Mouse (Mus musculus) kidney, embryonic 15.5 days (tissue): Measurements from ENCODE around the gene Piwil4. TPM values are rescaled to one million over a fixed set of nuclear protein-coding genes. Genes with fewer than 3 reads are reported as not detected.
A peak's percentile ranks its signal among the peaks of the same experiment; 100 is the strongest.

ENCODE experiments used
- ATAC-seq: fragments of 200-750 bp; cut with Nextera tagmentation; replicated peaks from 2 replicates; pipeline ENCODE4 v1.8.0; 2017; ENCODE audit warnings: moderate TSS enrichment; ENCODE audit not compliant: low FRiP score
- H3K27ac ChIP-seq: fragments of 300-500 bp; sonication (generic); 2 replicates; pipeline ENCODE4 v1.5.1; 2015; ENCODE audit warnings: mild to moderate bottlenecking, inconsistent platforms
- H3K27me3 ChIP-seq: fragments of 300-500 bp; sonication (generic); 2 replicates; pipeline ENCODE4 v1.6.1; 2015; ENCODE audit warnings: inconsistent platforms
- H3K36me3 ChIP-seq: fragments of 300-500 bp; sonication (generic); 2 replicates; pipeline ENCODE4 v1.6.1; 2015; ENCODE audit warnings: inconsistent platforms
- H3K4me1 ChIP-seq: fragments of 300-500 bp; sonication (generic); 2 replicates; pipeline ENCODE4 v1.6.1; 2015; ENCODE audit warnings: inconsistent platforms
- H3K4me2 ChIP-seq: fragments of 300-500 bp; sonication (generic); 2 replicates; pipeline ENCODE4 v1.6.1; 2015; ENCODE audit warnings: moderate library complexity, mild to moderate bottlenecking, inconsistent platforms
- H3K4me3 ChIP-seq: fragments of 300-500 bp; sonication (generic); replicated peaks from 2 replicates; pipeline ENCODE4 v1.5.1; 2015; ENCODE audit warnings: mild to moderate bottlenecking, inconsistent platforms
- H3K9ac ChIP-seq: fragments of 300-500 bp; sonication (generic); 2 replicates; pipeline ENCODE4 v1.6.1; 2015; ENCODE audit warnings: mild to moderate bottlenecking, inconsistent platforms
- H3K9me3 ChIP-seq: fragments of 300-500 bp; sonication (generic); replicated peaks from 2 replicates; pipeline ENCODE4 v1.6.1; 2016; ENCODE audit warnings: inconsistent platforms
- WGBS: fragments of 180-500 bp; shearing (Covaris S2); methylation state at CpG from one replicate; pipeline ENCODE4 v1.1.7; 2015; ENCODE audit warnings: mixed read lengths; 5-methylcytosine and 5-hydroxymethylcytosine counted together
- polyA plus RNA-seq: library from polyadenylated mRNA; unstranded; fragments of >200 nt; fragmentation: Nextera tagmentation; extraction: Ambion mirVana; gene quantifications from 2 replicates; pipeline ENCODE4 v1.2.1, GENCODE M21; 2015

Piwil4 gene
- polyA plus RNA-seq, 1 experiment from 2014 or later, result 0.05 TPM

- WGBS, result 88% methylated on average over 3 of the region's 3 CpGs
- H3K4me2 ChIP-seq, result no peak overlapping the region
- H3K27ac ChIP-seq, result no peak overlapping the region
- H3K9ac ChIP-seq, result no peak overlapping the region
- no peaks in the 10 kb centered on the region for H3K9me3 ChIP-seq
- no peak overlapping the region for H3K4me3 ChIP-seq
- no peaks in the 10 kb centered on the region for H3K36me3 ChIP-seq
- H3K27me3 ChIP-seq, result 0 out of 2 replicates have a peak, but pooled peaks cover 6% of the 10 kb centered on the region
- no peak for ATAC-seq
- peaks cover 15% of the 10 kb centered on the region for H3K4me1 ChIP-seq
These were observed 13.9 kb upstream of the Piwil4 start for GRCm38 (mm10) chr9:14754469-14754868.

GRCm38 (mm10) chr9:14753947-14754346 lies 13.4 kb upstream of the Piwil4 start:
- Histone ChIP-seq H3K27ac (no peak overlapping the region), H3K9me3 (no peaks in the 10 kb centered on the region), H3K36me3 (no peaks in the 10 kb centered on the region), H3K27me3 (0 out of 2 replicates have a peak, but pooled peaks cover 6% of the 10 kb centered on the region), H3K4me1 (peaks cover 15% of the 10 kb centered on the region), H3K4me2 (no peak overlapping the region), H3K9ac (no peak overlapping the region), H3K4me3 (no peak overlapping the region)
- ATAC-seq, result no peak

- 0 out of 2 replicates have a peak within 1 kb of the TSS, but pooled peaks have one; percentile 30 for H3K27ac ChIP-seq
- WGBS, result under 1% methylated on average over 28 of the region's 28 CpGs
These were observed 11.5 kb upstream of the Piwil4 start, which contains the start of gene Fut4 for GRCm38 (mm10) chr9:14752001-14752522. Gene Fut4 (minus strand): TSS chr9:14752393.

GRCm38 (mm10) chr9:14751503-14752000 lies 11.0 kb upstream of the Piwil4 start:
- H3K9me3 ChIP-seq, result no peaks in the 10 kb centered on the region
- peak overlapping the region; percentile 98 for H3K4me2 ChIP-seq
- peak overlapping the region; percentile 61 for H3K9ac ChIP-seq
- peak; percentile 77 for ATAC-seq
- peaks cover 15% of the 10 kb centered on the region for H3K4me1 ChIP-seq
- peak overlapping the region; percentile 60 for H3K4me3 ChIP-seq
- no peak overlapping the region for H3K27ac ChIP-seq
- under 1% methylated on average over 43 of the region's 50 CpGs for WGBS
- H3K36me3 ChIP-seq, result no peaks in the 10 kb centered on the region
- 0 out of 2 replicates have a peak, but pooled peaks cover 6% of the 10 kb centered on the region for H3K27me3 ChIP-seq

More at GRCm38 (mm10) chr9:14752001-14752522, 11.5 kb upstream of the Piwil4 start, which contains the start of gene Fut4:
- peak within 1 kb of the TSS; percentile 61 for H3K9ac ChIP-seq
- ATAC-seq, result peak; percentile 88
- no peaks in the 10 kb centered on the region for H3K36me3 ChIP-seq
- peak within 1 kb of the TSS; percentile 60 for H3K4me3 ChIP-seq
- H3K4me2 ChIP-seq, result peak within 1 kb of the TSS; percentile 98
- H3K27me3 ChIP-seq, result 0 out of 2 replicates have a peak, but pooled peaks cover 6% of the 10 kb centered on the region
- H3K9me3 ChIP-seq, result no peaks in the 10 kb centered on the region
- H3K4me1 ChIP-seq, result peaks cover 15% of the 10 kb centered on the region

GRCm38 (mm10) chr9:14750901-14751502 lies 10.5 kb upstream of the Piwil4 start:
- WGBS, result 66% methylated on average over 41 of the region's 42 CpGs
- 0 out of 2 replicates have a peak, but pooled peaks cover 6% of the 10 kb centered on the region for H3K27me3 ChIP-seq
- H3K36me3 ChIP-seq, result no peaks in the 10 kb centered on the region
- H3K9me3 ChIP-seq, result no peaks in the 10 kb centered on the region
- peak; percentile 12 for ATAC-seq
- H3K4me2 ChIP-seq, result peak overlapping the region; percentile 98
- peak overlapping the region; percentile 61 for H3K9ac ChIP-seq
- H3K4me3 ChIP-seq, result peak overlapping the region; percentile 60
- H3K4me1 ChIP-seq, result peaks cover 18% of the 10 kb centered on the region
- H3K27ac ChIP-seq, result no peak overlapping the region

GRCm38 (mm10) chr9:14739498-14740150 lies 909 bp downstream of the Piwil4 start:
- H3K9me3 ChIP-seq, result no peaks in the 10 kb centered on the region
- no peaks in the 10 kb centered on the region for H3K36me3 ChIP-seq
- H3K4me1 ChIP-seq, result no peaks in the 10 kb centered on the region
- H3K9ac ChIP-seq, result no peak overlapping the region
- H3K4me2 ChIP-seq, result no peak overlapping the region
- no peak overlapping the region for H3K27ac ChIP-seq
- ATAC-seq, result no peak
- H3K4me3 ChIP-seq, result no peak overlapping the region
- WGBS, result 78% methylated on average over 4 of the region's 4 CpGs
- no peaks in the 10 kb centered on the region for H3K27me3 ChIP-seq

GRCm38 (mm10) chr9:14730941-14731541 lies 9.5 kb downstream of the Piwil4 start:
- Histone ChIP-seq H3K27me3 (no peaks in the 10 kb centered on the region), H3K9ac (no peak overlapping the region), H3K4me1 (peaks cover 7% of the 10 kb centered on the region), H3K4me3 (no peak overlapping the region), H3K9me3 (no peaks in the 10 kb centered on the region), H3K4me2 (0 out of 2 replicates have a peak overlapping the region, but pooled peaks have one; percentile 6), H3K36me3 (no peaks in the 10 kb centered on the region), H3K27ac (0 out of 2 replicates have a peak overlapping the region, but pooled peaks have one; percentile 33)
- no peak; the same call in 1 of the 2 replicates for ATAC-seq
- WGBS, result 13% methylated on average over 9 of the region's 9 CpGs

GRCm38 (mm10) chr9:14728365-14728764 lies 12.2 kb downstream of the Piwil4 start:
- WGBS, result 88% methylated on average over 4 of the region's 4 CpGs
- Histone ChIP-seq H3K4me3 (no peak overlapping the region), H3K27me3 (no peaks in the 10 kb centered on the region), H3K27ac (no peak overlapping the region), H3K9ac (no peak overlapping the region), H3K4me2 (no peak overlapping the region), H3K36me3 (no peaks in the 10 kb centered on the region), H3K9me3 (no peaks in the 10 kb centered on the region), H3K4me1 (peaks cover 7% of the 10 kb centered on the region)
- no peak for ATAC-seq

- H3K4me2 ChIP-seq, result no peak overlapping the region
- no peak overlapping the region for H3K9ac ChIP-seq
- H3K27ac ChIP-seq, result no peak overlapping the region
- H3K4me1 ChIP-seq, result peaks cover 7% of the 10 kb centered on the region
- H3K36me3 ChIP-seq, result no peaks in the 10 kb centered on the region
- WGBS, result 57% methylated on average over 4 of the region's 4 CpGs
- no peaks in the 10 kb centered on the region for H3K27me3 ChIP-seq
- no peak overlapping the region for H3K4me3 ChIP-seq
- H3K9me3 ChIP-seq, result no peaks in the 10 kb centered on the region
- no peak for ATAC-seq
These were observed 13.9 kb downstream of the Piwil4 start for GRCm38 (mm10) chr9:14726629-14727028.

- WGBS, result 77% methylated on average over 6 of the region's 6 CpGs
- Histone ChIP-seq H3K4me3 (no peak overlapping the region), H3K27ac (no peak overlapping the region), H3K36me3 (no peaks in the 10 kb centered on the region), H3K4me2 (no peak overlapping the region), H3K9ac (no peak overlapping the region), H3K9me3 (no peaks in the 10 kb centered on the region), H3K27me3 (no peaks in the 10 kb centered on the region), H3K4me1 (peaks cover 4% of the 10 kb centered on the region)
- no peak for ATAC-seq
These were observed 14.5 kb downstream of the Piwil4 start for GRCm38 (mm10) chr9:14726005-14726404.

GRCm38 (mm10) chr9:14724755-14725420 lies 15.6 kb downstream of the Piwil4 start:
- no peaks in the 10 kb centered on the region for H3K36me3 ChIP-seq
- H3K4me2 ChIP-seq, result no peak overlapping the region
- H3K27ac ChIP-seq, result no peak overlapping the region
- no peak for ATAC-seq
- no peak overlapping the region for H3K9ac ChIP-seq
- H3K27me3 ChIP-seq, result no peaks in the 10 kb centered on the region
- WGBS, result 63% methylated on average over 5 of the region's 5 CpGs
- H3K4me1 ChIP-seq, result no peaks in the 10 kb centered on the region
- no peaks in the 10 kb centered on the region for H3K9me3 ChIP-seq
- H3K4me3 ChIP-seq, result no peak overlapping the region
